Mouse (Mus musculus): ENCODE results near the gene Morn4. TPM values are rescaled to one million over a fixed set of nuclear protein-coding genes. Genes with fewer than 3 reads are reported as not detected.

Gene Morn4
- total RNA-seq, 1 experiment from 2014 or later: 1.1 TPM

Other genes starting within 250 kb of the Morn4 start
- gene Frat2, start 238.2 kb downstream of the Morn4 start, total RNA-seq (2017): 28.0 and 33.7 TPM in 2 replicates
- 12.2 and 18.9 TPM in 2 replicates for gene Rrp12, start 190.2 kb downstream of the Morn4 start, total RNA-seq (2017)
- 112 and 157 TPM in 2 replicates for gene Pgam1, start 174.4 kb downstream of the Morn4 start, total RNA-seq (2017)
- 50.7 and 52.2 TPM in 2 replicates for gene Exosc1, start 152.9 kb downstream of the Morn4 start, total RNA-seq (2017)
- gene Zdhhc16, start 152.9 kb downstream of the Morn4 start, total RNA-seq (2017): 22.3 and 26.4 TPM in 2 replicates
- 23.1 and 24.8 TPM in 2 replicates for gene Mms19, start 105.2 kb downstream of the Morn4 start, total RNA-seq (2017)
- gene Ubtd1, start 104.6 kb downstream of the Morn4 start, total RNA-seq (2017): 3.3 and 14.9 TPM in 2 replicates
- gene Ankrd2, start 50.4 kb downstream of the Morn4 start, total RNA-seq (2017): not detected in 2 replicates
- gene Hoga1, start 40.7 kb downstream of the Morn4 start, total RNA-seq (2017): 0.94 TPM in 1 of 2 replicates, not detected in the other
- not detected in 2 replicates for gene 4933411K16Rik, start 34.1 kb downstream of the Morn4 start, total RNA-seq (2017)
- gene Pi4k2a, start 4.1 kb upstream of the Morn4 start, total RNA-seq (2017): 8.3 and 9.1 TPM in 2 replicates
- 5.3 and 5.4 TPM in 2 replicates for gene Avpi1, start 42.7 kb upstream of the Morn4 start, total RNA-seq (2017)
- 16.1 and 22.8 TPM in 2 replicates for gene Marveld1, start 61.0 kb upstream of the Morn4 start, total RNA-seq (2017)
- gene Zfyve27, start 77.6 kb upstream of the Morn4 start, total RNA-seq (2017): 20.0 and 37.1 TPM in 2 replicates
- 0.20 TPM in 1 of 2 replicates, not detected in the other for gene Sfrp5, start 115.9 kb upstream of the Morn4 start, total RNA-seq (2017)
- not detected in 2 replicates for gene Golga7b, start 161.2 kb upstream of the Morn4 start, total RNA-seq (2017)